Mouse (Mus musculus) left cerebral cortex, adult 11 months (tissue): ENCODE data around the gene Kdm8.

Experiments
- DNase-seq: peaks from one replicate; pipeline ENCODE4 v3.0.0; 2022; ENCODE audit warnings: low spot score

Kdm8 gene

DNA sequence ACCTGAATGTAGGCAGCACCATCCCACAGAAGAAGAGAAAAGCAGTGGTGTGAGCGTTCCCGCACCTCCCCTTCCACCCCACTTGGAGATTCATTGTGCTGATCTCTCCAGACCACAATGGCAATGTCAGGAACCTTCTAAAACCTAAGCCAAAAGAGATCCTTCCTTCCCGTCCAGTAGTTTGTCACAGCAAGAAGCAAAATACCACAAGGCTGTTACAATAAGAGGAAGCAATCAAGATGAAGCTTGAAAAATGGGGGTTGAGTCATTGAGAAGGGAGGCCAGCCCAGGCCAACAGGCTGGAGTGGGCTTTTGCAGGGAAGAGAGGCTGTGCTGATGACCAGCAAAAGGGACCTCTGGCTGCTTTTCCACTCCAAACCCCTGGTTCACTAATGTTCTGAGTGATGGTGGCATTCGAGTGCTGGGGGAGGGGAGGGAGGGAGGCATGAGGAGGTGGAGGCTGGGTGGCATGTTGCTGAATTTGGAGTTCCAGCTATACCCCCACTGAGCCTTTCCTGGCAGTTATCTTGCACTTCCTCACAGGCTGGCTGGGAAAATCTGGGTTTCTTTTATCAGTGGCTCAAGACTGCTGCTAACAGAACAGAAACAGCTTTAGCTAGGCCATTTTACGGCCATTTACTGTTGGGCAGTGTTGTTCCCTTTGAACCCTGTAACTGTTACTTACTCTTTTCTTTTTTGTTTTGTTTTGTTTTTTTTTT, 59.1 kb downstream of the Kdm8 start:
- DNase-seq: no peak

DNA sequence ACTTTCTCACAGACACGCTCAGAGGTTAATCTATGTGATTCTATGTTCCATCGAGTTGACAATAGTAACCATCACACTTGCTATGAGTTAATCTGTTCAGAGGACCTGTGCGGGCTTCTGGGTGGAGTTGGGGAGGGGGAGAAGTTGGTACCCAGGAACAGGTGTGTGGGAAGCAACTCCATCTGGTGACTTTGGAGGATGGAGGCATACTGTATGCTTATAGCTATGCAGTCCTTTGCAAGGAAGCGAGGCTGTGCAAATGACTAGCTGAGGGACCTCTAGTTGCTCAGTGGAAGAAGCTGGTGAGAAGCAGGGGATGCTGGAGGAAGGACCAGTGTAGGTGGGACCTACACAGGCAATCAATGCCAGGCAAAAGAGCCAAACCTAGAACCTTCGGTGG, 60.1 kb downstream of the Kdm8 start:
- no peak for DNase-seq

DNA sequence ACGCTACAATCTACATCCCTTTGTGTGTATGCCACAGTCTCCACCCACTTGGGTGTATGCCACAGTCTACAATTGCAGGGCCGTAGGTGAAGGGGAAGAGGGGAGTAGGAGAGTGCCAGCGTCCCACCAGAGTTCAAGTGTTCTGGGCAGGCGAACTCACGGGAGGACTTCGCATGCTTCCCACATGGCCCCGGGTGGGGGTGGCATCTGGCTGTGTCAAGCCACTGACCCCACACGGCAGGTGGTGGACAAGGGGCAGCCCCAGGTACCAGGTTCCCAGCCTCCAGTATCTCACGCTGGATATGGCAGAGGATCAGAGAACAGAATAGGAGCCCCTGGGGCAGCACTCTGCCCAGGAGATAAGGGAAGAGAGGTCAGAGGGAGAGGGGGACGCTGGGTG, 61.1 kb downstream of the Kdm8 start:
- no peak for DNase-seq

DNA sequence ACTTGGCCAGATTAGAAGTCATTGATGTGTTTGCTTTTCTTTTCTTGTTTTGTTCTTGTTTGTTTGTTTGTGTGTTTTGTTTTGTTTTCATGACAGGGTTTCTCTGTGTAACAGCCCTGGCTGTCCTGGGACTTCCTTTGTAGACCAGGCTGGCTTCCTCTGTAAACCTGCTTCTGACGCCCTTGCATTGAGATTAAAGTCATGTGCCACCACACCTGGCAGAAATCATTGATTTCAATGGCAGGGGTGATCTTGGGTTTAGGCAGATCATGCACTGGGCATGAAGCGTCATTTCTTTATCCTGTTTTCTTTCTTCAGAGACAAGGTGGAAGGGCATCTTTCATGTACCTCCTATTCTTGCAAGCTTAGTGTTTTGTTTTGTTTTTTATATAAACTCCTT, 62.8 kb downstream of the Kdm8 start:
- no peak for DNase-seq

DNA sequence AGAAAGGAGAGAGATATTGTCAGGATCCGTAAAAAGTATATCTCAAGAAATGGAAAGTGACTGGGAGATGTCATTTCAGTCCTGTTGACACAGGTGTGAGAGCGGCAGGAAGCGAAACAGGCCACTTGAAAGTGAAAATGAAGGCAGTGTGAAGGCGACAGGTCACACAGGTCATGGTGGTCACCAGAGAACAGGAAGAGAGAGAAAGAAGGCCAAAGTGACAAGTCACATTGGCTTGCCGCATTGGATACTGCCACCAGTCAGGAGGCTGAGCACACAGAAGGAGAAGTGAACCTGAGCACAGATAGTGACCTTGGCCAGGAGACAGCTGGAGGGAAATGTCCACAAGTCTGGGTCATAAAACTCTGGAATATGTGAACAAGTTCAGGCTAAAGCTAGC, 67.0 kb downstream of the Kdm8 start:
- DNase-seq: no peak

DNA sequence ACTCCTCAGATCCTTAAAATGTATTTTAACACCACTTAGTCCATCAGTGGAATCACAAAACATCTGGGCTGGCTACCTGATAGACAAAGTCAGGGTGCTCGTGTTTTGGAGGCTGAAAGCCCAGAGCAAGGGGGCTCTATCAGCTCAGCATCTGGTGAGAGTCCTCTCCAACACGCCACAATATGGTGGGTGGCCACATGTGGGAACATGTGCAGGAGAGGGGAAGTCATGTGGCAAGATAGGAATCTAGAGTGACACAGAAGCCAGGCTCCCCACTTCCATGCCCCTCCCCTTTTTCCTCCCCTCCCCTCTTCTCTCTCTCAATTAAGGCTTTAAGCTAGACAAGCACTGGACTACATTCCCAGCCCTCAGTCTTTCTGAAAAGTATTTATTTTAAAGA, 67.4 kb downstream of the Kdm8 start:
- no peak for DNase-seq
